Mouse (Mus musculus) gastrocnemius, adult 18-20 months (tissue): ENCODE data around the gene Retnlb. TPM values are rescaled to one million over a fixed set of nuclear protein-coding genes. Genes with fewer than 3 reads are reported as not detected.
"Not testable (repeated sequence)": the region's sequence is repeated elsewhere in the genome, so short reads cannot be mapped to it uniquely, and the experiment has no call there.

Experiments
- DNase-seq: peaks from one replicate; pipeline ENCODE4 v3.0.0; 2021; ENCODE audit warnings: low spot score
- long read RNA-seq, 2 experiments: library from polyadenylated mRNA; stranded (forward); transcript quantifications; one replicate each; pipeline ENCODE4 v2.0.0; 2021
- total RNA-seq, 2 experiments: library from RNA; stranded (reverse); gene quantifications; 2 replicates each; pipeline ENCODE4 v1.2.3; 2021

Retnlb gene
- not detected for total RNA-seq
- long read RNA-seq, experiment 1, result 0 reads
- long read RNA-seq, experiment 2, result 0 reads

DNA sequence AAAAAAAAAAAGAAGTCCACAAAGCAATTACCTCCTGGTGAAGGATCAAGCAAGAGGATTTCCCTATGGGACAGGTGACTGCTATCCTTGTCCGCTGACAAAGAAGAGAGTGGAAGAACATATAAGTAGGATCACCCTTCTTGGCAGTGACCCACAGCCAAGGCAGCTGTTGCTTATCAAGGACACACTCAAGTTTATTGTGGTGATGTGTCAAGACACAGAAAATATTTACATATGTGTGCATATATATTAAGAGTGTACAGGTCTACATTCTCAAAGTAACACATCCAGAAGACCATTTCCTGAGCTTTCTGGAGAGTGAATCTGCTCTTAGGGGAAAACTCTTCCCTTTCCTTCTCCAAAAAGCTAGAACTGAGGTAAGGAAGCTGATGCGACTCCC, at the start of gene Retnlb:
Gene Retnlb (plus strand): TSS at position 162 of the 400 bp plus-strand sequence.
- no peak for DNase-seq

DNA sequence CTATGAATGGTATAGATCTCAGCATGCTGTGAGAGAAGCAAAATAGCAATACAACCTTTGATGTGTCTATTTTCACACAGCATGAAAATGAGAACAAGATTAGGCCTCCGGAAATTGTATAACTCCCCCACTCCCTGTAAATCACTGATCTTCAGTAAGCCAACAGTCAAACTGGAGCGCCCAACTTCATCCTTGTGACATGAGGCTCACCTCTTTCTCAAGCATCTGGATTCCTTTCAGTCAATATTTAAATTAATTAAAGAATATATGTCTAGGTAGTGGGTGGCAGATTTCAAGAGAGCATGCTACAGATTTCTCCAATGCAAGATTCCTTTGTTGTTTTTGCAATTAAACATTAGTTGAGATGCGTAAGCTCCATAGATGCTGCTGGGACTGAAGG, 47.5 kb upstream of the Retnlb start:
- DNase-seq, result no peak

DNA sequence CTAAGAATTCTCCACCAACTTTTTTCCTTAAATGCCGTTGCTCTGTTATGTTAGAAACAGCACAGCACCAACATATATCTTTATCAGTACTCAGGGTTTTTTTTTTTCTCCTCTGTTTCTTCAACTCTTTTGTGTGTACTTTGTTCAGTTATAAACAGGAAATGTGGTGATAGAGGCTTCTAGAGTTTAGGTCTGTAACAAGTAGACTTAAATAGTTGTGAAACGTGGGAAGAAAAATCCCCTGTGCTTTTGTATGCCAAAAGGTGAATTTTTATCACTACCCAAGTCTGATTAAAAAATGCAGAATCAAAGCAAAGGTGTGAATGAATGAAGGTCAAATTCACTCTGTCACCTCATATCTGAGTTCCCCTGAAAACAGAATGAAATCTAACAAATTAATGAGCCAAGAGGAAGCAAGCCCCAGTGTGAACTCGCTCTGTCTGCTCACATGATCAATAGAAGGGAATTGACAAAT, 44.6 kb upstream of the Retnlb start, which contains the start of gene Trat1:
Gene Trat1 (minus strand): TSS at position 51 of the 475 bp plus-strand sequence.
- DNase-seq, result no peak

DNA sequence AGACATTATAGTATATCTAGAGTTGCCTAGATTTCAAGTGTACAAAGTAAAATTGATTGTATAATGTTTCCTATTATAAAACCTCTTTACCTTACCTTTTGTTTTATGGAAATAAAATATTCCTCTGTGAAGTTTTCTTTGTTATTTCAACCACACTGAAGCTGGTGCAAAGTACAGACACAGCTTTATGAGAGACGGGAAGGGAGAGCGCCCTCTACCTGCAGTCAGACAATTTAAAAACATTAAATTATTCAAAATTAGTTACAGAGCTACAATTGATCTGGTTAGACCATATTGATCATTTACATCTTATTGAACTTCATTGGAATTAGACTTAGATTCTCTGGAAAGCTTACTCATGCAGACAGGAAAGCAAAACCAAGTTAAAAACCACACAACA, 39.4 kb upstream of the Retnlb start:
- no peak for DNase-seq

DNA sequence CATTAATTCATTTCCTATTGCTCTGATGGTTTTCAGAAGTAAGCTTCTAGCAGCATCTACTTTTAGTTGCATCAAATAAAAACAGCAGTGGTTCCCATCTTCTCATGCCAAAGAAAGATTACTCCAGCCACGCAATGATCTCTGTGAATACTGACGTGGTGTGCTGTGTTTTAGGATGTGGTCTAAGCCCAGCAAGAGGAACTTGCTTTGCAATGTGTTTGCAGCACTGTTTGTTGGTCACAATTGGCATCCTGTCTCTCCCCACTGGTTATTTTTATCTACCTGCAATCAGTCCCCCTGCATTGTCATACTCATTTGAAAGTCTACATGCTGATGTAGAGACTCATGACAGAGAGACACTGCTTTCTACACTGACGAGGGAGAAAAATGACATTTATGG, 30.4 kb upstream of the Retnlb start:
- no peak for DNase-seq

DNA sequence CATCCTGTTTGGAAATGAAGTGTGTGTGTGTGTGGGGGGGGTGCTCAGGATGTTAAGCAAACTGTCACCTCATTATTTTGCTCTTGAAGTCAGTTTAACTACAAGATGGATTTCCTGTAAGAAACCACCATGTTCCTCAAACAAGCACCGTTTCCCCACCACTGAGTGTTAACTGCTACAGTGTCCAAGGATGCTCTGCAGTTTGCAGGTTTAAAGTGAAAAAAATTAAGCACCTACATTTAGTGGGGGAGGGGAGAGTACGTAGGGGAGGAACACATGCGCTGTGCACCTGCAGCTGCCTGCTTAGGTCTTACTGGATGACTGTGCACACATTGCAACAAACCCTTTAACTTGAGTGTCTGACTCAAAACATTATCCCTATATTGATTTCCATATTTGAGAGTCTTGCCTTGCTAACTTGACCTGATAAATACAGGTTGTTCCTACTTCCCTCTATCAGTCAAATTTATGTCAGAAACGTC, 27.9 kb upstream of the Retnlb start:
- no peak for DNase-seq

DNA sequence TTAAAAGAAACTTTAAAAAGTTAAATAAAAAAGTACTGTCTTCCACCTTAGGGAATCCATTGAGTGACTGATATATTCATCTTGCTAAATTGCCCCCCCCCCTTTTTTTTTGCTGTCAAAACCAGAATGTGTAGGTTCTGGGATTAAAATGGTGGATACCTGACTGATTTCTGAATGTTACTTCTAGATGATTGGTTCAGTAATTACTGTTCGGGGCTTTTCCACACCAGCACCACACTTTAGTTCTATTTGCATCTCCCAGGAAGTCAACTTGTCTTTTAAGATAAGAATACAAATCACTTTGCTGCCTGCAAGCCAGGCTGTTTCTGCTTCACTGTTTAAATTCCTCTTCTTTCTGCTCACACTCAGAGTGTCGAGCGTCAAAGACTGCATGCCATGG, 18.4 kb upstream of the Retnlb start:
- no peak for DNase-seq

DNA sequence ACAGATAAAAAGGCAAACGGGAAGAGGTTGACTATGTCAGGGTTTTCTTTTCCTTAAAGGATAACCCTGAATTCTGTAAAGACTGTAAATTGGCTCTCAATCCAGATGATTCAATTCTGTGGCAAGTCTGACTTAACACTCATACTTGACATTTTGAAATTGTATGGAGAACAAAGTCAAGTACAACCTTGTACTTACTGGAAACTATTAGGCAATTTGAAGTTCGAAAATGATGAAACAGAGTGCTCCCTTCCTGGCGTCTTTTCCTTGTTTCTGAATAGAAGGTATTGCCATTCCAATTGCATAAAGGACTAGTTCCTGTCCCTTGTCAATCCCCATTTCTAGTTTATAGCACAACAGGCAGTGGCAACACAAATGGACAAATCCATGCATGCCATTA, 17.2 kb upstream of the Retnlb start:
- DNase-seq, result no peak

DNA sequence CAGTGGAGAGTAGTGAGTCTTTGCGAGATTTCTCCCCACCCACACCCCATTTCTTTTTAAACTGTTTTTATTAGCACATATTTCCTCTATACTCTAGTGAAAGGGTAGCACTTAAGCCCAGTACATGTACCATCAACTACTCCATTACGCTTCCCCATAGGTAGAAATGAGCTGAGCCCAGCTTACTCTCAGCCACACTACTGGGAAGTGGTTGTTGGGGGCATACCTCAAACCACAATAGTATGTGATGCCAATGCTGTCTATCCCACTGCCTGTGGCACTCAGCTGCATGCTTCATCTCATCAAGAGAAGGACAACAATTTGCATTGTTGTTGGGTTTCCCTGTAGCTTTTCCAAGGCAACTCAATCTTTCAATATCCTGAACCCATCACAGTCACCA, 15.8 kb upstream of the Retnlb start:
- no peak for DNase-seq

DNA sequence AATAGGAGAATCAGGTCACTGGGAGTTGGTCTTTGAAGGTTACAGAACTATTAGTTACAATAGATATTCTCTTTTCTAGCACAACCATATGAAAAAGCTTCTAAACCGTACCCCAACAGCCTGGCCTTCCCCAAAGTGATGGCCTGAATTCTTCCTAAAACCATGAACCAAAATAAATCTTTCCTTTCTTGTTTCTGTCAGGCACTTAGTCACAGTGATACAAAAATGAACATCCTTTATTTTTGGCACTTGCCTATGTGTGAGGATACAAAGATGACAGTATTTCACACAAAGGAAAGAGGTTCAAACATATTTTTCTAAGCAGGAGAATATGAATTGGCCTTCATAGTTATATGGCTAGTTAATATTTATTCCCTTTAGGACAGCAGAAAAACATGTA, 11.2 kb upstream of the Retnlb start:
- no peak for DNase-seq

DNA sequence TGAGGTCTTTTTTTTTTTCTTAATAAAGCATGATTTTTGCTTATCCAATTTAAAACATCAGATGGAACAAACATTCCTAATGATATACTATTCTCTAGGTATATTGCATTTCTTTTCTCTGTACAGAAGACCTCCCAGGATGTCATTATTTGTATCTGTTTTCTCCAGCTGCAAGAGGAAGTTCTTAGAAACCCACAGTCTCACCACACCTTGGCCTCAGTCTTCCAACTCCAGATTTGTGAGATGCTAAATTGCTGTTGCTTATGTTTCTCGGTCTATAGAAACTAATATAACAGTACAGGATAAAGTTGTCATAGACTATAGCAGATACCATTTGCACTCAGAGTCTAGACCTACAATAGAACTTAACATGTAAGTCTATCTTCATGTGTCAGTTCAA, 10.1 kb upstream of the Retnlb start:
- DNase-seq, result no peak

DNA sequence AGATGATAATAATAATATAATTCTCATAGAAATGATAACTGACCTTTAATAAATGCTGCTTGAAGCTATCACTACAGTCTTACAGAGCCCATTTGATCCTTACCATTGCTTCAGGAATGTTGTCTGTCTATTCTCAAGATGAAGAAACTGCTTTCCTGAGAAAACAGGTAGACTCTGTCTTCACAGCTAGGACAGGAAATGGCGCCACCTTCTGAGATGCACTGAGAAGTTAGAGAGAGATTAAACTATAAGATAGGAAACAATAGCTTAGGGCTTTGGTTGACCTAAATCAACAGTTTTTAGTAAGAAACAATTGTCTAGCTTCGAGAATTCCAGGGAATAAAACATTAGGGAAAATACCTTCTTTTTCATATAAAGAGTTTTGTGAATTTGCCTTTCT, 7.3 kb upstream of the Retnlb start:
- DNase-seq, result no peak

DNA sequence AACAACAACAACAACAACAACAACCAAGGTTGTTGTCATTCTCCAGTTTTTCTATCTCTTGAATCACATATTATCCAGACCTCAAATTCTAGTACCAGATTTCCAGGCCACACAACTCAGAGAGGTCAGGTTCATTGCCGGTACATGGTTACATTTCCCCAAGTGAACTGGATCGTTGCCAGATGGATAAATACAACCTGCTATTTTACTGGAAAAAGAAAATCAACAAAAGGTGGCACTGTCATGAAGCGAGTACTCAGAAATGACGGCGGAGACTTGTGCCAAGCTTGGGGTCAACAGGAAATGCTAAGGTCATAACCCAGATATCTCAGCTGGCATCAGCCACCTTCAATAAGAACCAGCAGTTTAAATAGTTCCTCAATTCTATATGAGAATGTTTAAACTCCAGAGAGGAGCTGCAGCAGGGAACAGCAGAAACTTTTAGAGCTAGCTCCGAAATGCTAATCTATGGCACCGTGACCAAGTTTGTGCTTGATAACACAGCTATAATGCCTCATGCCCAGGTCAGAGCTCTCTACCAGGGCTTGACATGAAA, 4.7 kb upstream of the Retnlb start:
- no peak for DNase-seq

DNA sequence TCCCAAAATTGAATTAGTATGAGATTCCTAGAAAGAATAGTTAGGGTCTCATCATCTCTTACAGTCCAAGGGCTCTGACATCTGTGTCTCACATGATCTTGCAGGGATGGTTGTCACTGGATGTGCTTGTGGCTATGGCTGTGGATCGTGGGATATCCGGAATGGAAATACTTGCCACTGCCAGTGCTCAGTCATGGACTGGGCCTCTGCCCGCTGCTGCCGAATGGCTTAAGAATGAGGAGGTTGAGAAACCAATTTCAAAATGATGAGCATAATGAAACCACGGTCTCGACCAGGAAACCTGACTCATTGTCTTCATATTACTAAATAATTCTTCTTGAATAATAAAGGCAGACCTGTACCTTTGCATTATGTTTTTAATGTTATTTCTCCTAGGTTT, 1.9 kb downstream of the Retnlb start:
- no peak for DNase-seq

DNA sequence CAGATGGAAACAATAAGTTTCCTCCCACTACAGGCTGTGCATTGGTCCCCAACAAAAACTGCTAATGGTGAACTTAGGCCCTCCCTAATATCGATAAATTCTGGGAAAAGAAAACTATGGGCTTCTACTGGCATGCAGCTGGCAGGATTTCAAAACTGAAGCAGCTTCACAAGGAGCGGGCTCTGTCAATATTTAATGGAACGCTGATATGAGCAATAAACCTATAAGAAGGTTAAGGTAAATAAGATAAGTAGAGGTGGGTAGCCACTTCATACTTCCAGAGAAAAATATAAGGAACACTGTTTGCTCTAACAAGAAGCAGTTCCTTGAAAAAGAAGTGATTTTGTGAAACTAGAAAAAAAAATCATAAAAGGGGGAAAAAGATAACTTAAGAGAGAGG, 9.8 kb downstream of the Retnlb start:
- no peak for DNase-seq

DNA sequence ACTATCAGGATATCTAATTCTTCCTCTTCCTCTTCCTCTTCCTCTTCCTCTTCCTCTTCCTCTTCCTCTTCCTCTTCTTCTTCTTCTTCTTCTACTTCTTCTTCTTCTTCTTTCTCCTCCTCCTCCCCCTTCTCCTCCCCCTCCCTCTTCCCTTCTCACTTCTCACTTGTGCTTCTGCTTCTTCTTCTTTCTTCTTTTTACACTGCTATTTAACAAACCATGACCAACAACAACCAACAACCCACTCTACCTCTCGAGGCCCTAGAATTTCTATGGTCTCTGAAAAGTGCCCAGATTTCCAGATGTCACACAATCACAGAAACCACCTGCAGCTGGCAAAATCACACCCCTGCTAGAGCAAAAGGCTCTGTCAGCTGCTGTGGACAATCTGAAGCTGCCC, 11.0 kb downstream of the Retnlb start:
- DNase-seq, result no peak

DNA sequence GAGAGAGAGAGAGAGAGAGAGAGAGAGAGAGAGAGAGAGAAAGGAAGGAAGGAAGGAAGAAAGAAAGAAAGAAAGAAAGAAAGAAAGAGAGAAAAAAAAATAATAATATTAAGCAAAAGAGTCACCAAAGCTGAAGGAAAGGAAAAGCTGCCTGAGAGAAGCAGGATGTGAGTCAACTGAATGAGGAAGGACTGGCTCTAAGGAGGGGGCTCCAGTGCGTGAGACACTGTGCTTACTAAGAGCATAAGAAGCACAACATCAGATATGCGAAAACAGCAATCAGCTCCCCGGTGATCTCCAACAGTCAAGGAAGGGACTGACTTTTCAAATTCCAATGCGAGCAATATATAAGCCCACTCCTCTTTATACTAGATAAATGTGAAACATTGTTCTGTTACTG, 12.4 kb downstream of the Retnlb start:
- DNase-seq, result no peak

DNA sequence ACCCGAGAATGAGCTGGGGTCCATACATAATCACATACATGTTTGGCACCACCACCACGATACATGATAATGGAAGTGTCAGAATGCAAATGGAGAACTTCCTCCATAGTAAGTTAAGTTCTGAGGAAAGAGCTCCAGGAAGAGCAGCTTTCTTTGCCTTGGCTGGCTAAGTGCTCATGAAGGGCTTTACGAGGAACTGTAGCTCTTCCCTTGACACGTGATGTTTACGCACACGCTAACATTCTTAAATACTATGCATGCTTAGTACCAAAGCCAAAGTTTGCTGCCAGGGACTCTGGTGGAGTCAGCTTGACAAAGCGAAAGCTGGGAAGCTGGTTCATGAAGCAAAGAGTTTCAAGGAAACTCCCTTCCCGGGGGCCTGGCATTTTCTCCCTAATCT, 15.4 kb downstream of the Retnlb start:
- DNase-seq, result no peak

DNA sequence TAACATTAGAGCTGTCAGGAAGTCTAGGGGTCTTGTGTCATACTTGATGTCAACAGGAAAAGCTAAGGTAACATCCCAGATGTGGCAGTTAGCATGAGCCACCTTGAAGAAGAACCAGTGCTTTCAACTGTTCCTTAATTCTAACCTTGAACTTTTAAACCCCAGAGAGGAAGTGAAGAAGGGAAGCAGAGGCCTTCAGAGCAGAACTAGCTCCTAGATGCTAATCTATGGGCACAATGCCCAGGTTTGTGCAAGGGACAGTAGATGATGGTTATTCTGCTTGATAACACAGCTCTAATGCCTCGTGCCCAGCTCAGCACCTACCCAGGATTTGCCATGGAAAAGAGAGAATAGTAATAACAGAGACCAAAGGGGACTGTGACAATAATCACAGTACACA, 17.0 kb downstream of the Retnlb start:
- DNase-seq, result not testable (repeated sequence)

DNA sequence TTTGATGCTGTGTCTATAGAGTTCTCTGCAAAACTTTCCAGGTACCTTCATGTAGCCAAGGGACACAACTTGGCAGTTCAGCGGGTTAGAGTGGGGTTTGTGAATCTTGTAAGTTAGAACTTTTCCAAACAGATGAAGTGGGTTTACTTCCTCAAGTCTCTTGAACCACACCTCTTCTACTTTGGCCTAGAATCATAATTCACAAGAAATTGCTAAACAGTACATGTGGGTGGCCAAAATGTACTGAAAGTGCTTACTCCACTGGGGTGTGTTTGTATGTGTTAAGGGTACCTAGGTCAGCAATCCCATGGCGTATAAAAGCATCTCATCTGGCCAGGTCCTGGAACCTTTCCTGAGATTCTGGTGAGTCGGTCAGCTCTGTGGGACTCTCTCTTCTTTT, 25.6 kb downstream of the Retnlb start, which contains the start of gene Retnla:
Gene Retnla (plus strand): TSS at position 286 of the 400 bp plus-strand sequence.
- no peak for DNase-seq

DNA sequence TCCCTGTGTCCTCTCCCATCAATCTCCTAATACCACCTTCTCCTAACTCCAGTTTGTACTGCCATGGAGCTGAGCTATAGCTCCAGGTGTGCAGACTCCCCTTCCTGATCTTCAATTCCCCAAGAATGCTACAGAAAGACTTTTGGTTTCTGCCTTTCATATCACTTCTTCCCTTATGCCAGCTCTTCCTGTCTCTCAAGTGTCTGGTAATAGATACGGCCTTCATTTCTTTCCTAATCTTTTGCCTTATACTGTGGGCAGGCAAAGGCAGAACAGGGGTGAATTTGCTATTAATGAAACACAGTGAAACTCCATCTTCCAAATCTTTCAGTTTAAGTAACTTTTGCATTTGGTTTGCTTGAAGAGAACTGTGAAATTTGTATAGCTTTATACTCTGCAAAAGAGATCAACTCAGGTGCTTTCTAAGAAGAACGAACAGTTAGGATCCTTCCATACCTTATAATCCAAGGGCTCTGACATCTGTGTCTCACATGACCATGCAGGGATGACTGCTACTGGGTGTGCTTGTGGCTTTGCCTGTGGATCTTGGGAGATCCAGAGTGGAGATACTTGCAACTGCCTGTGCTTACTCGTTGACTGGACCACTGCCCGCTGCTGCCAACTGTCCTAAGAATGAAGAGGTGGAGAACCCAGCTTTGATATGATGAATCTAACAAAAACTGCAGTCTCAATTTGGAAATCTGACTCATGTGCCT, 27.2 kb downstream of the Retnlb start:
- DNase-seq, result no peak

DNA sequence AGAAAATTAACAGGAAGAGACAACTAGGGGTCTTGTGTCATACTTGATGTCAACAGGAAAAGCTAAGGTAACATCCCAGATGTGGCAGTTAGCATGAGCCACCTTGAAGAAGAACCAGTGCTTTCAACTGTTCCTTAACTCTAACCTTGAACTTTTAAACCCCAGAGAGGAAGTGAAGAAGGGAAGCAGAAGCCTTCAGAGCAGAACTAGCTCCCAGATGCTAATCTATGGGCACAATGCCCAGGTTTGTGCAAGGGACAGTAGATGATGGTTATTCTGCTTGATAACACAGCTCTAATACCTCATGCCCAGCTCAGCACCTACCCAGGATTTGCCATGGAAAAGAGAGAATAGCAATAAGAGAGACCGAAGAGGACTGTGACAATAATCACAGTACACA, 48.3 kb downstream of the Retnlb start:
- DNase-seq, result not testable (repeated sequence)

DNA sequence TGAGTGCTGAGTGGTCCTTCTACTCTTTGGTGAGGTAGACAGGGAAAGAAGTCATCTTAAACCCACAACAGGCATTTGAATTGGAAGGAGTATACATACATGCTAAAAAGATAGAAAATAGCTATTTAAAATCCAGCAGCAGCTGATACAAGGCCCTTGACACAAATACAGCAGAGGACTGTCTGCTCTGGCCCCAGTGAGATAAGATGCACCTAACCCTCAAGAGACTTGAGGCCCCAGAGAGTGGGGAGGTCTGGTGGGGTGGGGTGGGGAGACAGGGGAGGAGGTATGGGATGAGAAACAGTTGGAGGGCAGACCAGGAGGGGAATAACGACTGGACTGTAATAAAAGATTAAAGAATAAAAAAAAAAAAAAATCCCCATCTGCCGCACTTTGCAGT, 51.0 kb downstream of the Retnlb start:
- DNase-seq, result no peak
